Mouse (Mus musculus) embryonic facial prominence, embryonic 11.5 days (tissue): ENCODE results near the gene Tmem110. TPM values are rescaled to one million over a fixed set of nuclear protein-coding genes. Genes with fewer than 3 reads are reported as not detected.

Experiments
- ATAC-seq: fragments of 200-750 bp; cut with Nextera tagmentation; replicated peaks from 2 replicates; pipeline ENCODE4 v1.8.0; 2017; ENCODE audit warnings: low read depth; ENCODE audit not compliant: insufficient number of reproducible peaks, low FRiP score, low TSS enrichment
- DNase-seq: peaks from one replicate; pipeline ENCODE4 v3.0.0-alpha.2; 2015; ENCODE audit warnings: low spot score
- H3K27ac ChIP-seq: fragments of 300-500 bp; sonication (generic); replicated peaks from 2 replicates; pipeline ENCODE4 v1.5.1; 2014; ENCODE audit warnings: mild to moderate bottlenecking, low read depth, low read length, control low read depth
- H3K27me3 ChIP-seq: fragments of 300-500 bp; sonication (generic); 2 replicates; pipeline ENCODE4 v1.6.1; 2014; ENCODE audit warnings: mild to moderate bottlenecking, low read length, moderate library complexity, mixed read lengths; ENCODE audit not compliant: control insufficient read depth, insufficient read depth
- H3K36me3 ChIP-seq: fragments of 300-500 bp; sonication (generic); replicated peaks from 2 replicates; pipeline ENCODE4 v1.6.1; 2014; ENCODE audit warnings: low read depth, mild to moderate bottlenecking, low read length, moderate library complexity, mixed read lengths; ENCODE audit not compliant: control insufficient read depth, insufficient read depth
- H3K4me1 ChIP-seq: fragments of 300-500 bp; sonication (generic); 2 replicates; pipeline ENCODE4 v1.6.1; 2014; ENCODE audit warnings: low read length, mixed read lengths; ENCODE audit not compliant: control insufficient read depth, insufficient read depth
- H3K4me2 ChIP-seq: fragments of 300-500 bp; sonication (generic); 2 replicates; pipeline ENCODE4 v1.6.1; 2014; ENCODE audit warnings: low read depth, mild to moderate bottlenecking, control low read depth, low read length, moderate library complexity
- H3K4me3 ChIP-seq: fragments of 300-500 bp; sonication (generic); 2 replicates; pipeline ENCODE4 v1.5.1; 2014; ENCODE audit warnings: low read depth, low read length, control low read depth
- H3K9ac ChIP-seq: fragments of 300-500 bp; sonication (generic); replicated peaks from 2 replicates; pipeline ENCODE4 v1.6.1; 2014; ENCODE audit warnings: mild to moderate bottlenecking, control low read depth, low read length
- H3K9me3 ChIP-seq: fragments of 300-500 bp; sonication (generic); replicated peaks from 2 replicates; pipeline ENCODE4 v1.6.1; 2016; ENCODE audit warnings: mild to moderate bottlenecking, low read length, inconsistent platforms, mixed read lengths; ENCODE audit not compliant: control insufficient read depth
- WGBS: fragments of 180-500 bp; shearing (Covaris S2); extraction: QIAGEN DNeasy Blood & Tissue Kit; methylation state at CpG from one replicate; pipeline ENCODE4 v1.1.7; 2014; 5-methylcytosine and 5-hydroxymethylcytosine counted together
- polyA plus RNA-seq: library from polyadenylated mRNA; unstranded; fragments of >200 nt; fragmentation: Nextera tagmentation; extraction: Ambion mirVana; gene quantifications from 2 replicates; pipeline ENCODE4 v1.2.1, GENCODE M21; 2014

Tmem110 gene
- polyA plus RNA-seq, 1 experiment from 2014 or later, result 36.1 TPM

GRCm38 (mm10) chr14:30868826-30869225 lies 43.4 kb downstream of the Tmem110 start:
- H3K4me3 ChIP-seq, result no peak overlapping the region
- H3K4me2 ChIP-seq, result no peak overlapping the region
- DNase-seq, result no peak
- no peaks in the 10 kb centered on the region for H3K36me3 ChIP-seq
- H3K9ac ChIP-seq, result no peak overlapping the region
- no peaks in the 10 kb centered on the region for H3K27me3 ChIP-seq
- 88% methylated on average over 10 of the region's 10 CpGs for WGBS
- ATAC-seq, result no peak
- no peaks in the 10 kb centered on the region for H3K9me3 ChIP-seq
- no peak overlapping the region for H3K27ac ChIP-seq
- no peaks in the 10 kb centered on the region for H3K4me1 ChIP-seq

GRCm38 (mm10) chr14:30869391-30869801 lies 44.0 kb downstream of the Tmem110 start:
- Histone ChIP-seq H3K4me2 (no peak overlapping the region), H3K36me3 (no peaks in the 10 kb centered on the region), H3K4me3 (no peak overlapping the region), H3K27ac (no peak overlapping the region), H3K4me1 (no peaks in the 10 kb centered on the region), H3K9me3 (no peaks in the 10 kb centered on the region), H3K27me3 (no peaks in the 10 kb centered on the region), H3K9ac (no peak overlapping the region)
- DNase-seq (no peak), ATAC-seq (no peak)
- 82% methylated on average over 8 of the region's 8 CpGs for WGBS

GRCm38 (mm10) chr14:30870206-30871147 lies 45.1 kb downstream of the Tmem110 start:
- no peak overlapping the region for H3K9ac ChIP-seq
- WGBS, result 79% methylated on average over 25 of the region's 25 CpGs
- H3K27ac ChIP-seq, result no peak overlapping the region
- H3K4me2 ChIP-seq, result no peak overlapping the region
- DNase-seq, result peak; percentile 44
- no peaks in the 10 kb centered on the region for H3K9me3 ChIP-seq
- no peak for ATAC-seq
- H3K4me1 ChIP-seq, result no peaks in the 10 kb centered on the region
- no peak overlapping the region for H3K4me3 ChIP-seq
- no peaks in the 10 kb centered on the region for H3K36me3 ChIP-seq
- H3K27me3 ChIP-seq, result no peaks in the 10 kb centered on the region

- Histone ChIP-seq H3K4me3 (no peak overlapping the region), H3K4me1 (no peaks in the 10 kb centered on the region), H3K27me3 (no peaks in the 10 kb centered on the region), H3K9ac (no peak overlapping the region), H3K4me2 (no peak overlapping the region), H3K27ac (no peak overlapping the region), H3K36me3 (no peaks in the 10 kb centered on the region), H3K9me3 (no peaks in the 10 kb centered on the region)
- 86% methylated on average over 18 of the region's 18 CpGs for WGBS
- DNase-seq, result no peak
- ATAC-seq, result no peak
Observed at GRCm38 (mm10) chr14:30874095-30874700, 48.8 kb downstream of the Tmem110 start.

- no peak overlapping the region for H3K4me2 ChIP-seq
- no peak overlapping the region for H3K27ac ChIP-seq
- no peak overlapping the region for H3K9ac ChIP-seq
- H3K4me1 ChIP-seq, result no peaks in the 10 kb centered on the region
- WGBS, result 89% methylated on average over 12 of the region's 12 CpGs
- DNase-seq (no peak), ATAC-seq (no peak)
- H3K9me3 ChIP-seq, result no peaks in the 10 kb centered on the region
- no peaks in the 10 kb centered on the region for H3K27me3 ChIP-seq
- no peak overlapping the region for H3K4me3 ChIP-seq
- no peaks in the 10 kb centered on the region for H3K36me3 ChIP-seq
Observed at GRCm38 (mm10) chr14:30875130-30875865, 49.9 kb downstream of the Tmem110 start.

- DNase-seq (no peak), ATAC-seq (no peak)
- no peak overlapping the region for H3K9ac ChIP-seq
- H3K4me2 ChIP-seq, result no peak overlapping the region
- WGBS, result 80% methylated on average over 9 of the region's 9 CpGs
- no peak overlapping the region for H3K4me3 ChIP-seq
- H3K36me3 ChIP-seq, result no peaks in the 10 kb centered on the region
- no peaks in the 10 kb centered on the region for H3K4me1 ChIP-seq
- H3K27ac ChIP-seq, result no peak overlapping the region
- no peaks in the 10 kb centered on the region for H3K27me3 ChIP-seq
- H3K9me3 ChIP-seq, result no peaks in the 10 kb centered on the region
Observed at GRCm38 (mm10) chr14:30875955-30876354, 50.6 kb downstream of the Tmem110 start.

- ATAC-seq (no peak), DNase-seq (no peak)
- Histone ChIP-seq H3K27me3 (no peaks in the 10 kb centered on the region), H3K4me1 (no peaks in the 10 kb centered on the region), H3K9me3 (no peaks in the 10 kb centered on the region), H3K27ac (no peak overlapping the region), H3K9ac (no peak overlapping the region), H3K36me3 (no peaks in the 10 kb centered on the region), H3K4me3 (no peak overlapping the region), H3K4me2 (no peak overlapping the region)
- 87% methylated on average over 10 of the region's 10 CpGs for WGBS
Observed at GRCm38 (mm10) chr14:30876451-30876850, 51.1 kb downstream of the Tmem110 start.
